Mouse (Mus musculus) heart, adult 11 months (tissue): ENCODE results near the gene Pakap.
"Not testable (repeated sequence)": the region's sequence is repeated elsewhere in the genome, so short reads cannot be mapped to it uniquely, and the experiment has no call there.

Experiments
- DNase-seq: peaks from one replicate; pipeline ENCODE4 v3.0.0; 2022

Pakap gene

DNA sequence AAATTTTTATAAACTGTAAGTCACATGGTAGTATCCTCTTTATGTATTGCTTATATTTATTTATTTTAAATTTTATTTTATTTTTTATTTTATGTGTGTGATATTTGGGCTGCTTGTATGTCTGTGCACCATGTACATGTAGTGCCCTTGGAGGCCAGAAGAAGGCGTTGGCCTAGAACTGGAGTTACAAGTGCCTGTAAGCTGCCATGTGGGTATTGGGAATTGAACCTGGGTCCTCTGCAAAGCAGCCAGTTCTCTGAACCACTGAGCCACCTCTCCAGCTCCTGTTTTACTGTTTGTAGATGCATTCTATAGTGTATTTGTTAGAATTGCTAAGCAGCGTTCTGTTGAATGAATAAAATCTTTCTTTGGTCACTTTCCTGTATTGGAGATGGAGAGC is 320.3 kb downstream of the Pakap start:
- DNase-seq: peak; percentile 83

DNA sequence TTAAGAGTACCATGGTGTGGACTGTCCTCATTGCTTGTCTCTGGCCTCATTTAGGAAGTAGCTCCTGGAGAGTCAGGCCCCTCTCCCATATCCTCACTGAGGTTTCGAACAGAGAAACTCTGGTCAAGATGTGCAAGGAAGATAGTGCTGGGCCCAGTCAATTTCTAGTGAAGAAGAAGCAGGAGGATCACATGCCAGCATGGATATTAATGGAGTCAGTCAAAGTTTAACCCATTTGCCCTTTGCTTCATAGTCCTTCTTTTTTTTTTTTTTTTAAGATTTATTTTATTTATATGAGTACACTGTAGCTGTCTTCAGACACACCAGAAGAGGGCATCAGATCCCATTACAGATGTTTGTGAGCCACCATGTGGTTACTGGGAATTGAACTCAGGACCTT is 321.0 kb downstream of the Pakap start:
- not testable (repeated sequence) for DNase-seq

DNA sequence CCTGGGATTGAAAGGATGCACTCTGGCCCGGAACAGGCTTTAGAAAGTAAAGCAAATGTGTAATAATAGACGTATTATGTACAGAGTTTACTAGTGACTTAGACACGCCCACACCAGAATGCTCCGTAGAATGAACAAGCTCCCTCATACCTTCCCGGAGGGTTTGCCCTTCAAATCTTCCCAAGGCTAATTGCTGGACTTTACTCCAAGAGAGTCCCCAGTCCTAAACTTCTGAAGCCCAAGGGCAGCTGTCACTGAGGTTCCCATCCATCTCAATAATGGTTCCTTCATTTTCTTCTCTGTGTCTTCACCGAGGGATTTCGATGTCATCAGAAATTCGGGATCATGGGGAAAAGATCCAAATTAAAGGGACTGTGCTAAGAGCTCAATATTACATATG is 321.8 kb downstream of the Pakap start:
- no peak for DNase-seq

DNA sequence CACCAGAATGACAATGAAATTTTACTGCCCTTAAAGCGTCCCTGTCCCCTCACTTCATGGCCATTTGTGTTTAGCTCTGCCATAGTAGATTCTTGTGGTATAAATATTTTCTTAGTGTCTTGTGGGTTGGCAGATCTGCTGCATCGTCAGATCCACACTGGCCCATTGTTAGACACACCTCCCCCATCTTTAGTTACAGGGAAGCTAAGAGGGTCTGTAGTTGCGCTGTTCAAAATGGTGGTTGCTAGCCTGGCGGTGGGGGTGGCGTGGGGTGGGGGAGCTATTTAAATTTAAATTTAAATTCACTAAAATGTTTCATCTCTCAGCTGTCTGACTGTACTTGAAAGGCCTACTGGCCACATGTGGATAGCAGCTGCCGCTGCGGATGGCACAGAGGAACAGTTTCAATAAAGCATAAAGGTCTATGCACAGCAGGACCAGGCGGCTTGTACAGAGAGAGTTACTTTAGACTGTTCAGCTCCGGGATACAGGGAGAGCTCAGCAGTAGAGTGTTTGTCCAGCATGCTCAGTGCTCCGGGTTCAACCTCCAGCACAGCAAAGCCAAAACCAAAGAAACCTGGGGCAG is 324.1 kb downstream of the Pakap start:
- DNase-seq: no peak

DNA sequence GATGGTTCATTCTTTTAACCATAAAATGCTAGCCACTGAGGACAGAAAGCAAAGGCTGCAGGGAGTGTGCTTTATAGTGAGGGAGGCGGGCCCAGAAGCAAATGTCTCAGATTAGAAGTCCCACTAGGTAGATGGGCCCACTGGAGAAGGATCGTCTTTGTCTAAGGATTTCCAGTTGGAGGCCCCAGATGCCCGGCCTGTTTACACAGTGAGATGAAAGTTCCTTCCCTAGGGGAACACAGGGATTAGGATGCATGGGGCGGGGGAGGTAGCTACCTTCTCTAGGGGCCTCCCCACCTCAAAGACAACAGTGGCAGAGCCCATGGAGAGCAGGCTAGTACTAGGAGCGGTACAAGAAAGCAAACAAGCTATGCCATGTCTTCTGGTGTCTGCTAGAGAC is 327.2 kb downstream of the Pakap start:
- peak; percentile 79 for DNase-seq

DNA sequence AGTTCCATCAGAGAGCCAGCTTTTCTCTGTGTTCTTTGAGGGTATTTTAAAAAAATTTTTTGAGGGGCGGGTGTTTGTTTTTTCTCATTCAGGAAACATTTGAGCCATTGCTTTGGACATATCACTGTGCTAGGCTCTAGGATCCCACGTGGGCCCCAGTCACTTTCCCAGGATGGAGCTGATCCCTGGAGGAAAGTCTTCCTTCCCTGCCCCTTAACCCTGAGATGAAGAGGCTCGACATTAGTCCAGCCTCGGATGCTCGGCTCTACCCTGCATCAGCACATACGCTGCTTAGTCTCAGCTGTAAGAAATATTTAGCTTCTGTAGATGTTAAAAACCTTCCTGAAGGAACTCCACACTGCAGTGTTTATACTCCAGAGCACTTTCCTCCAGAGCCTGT is 327.9 kb downstream of the Pakap start:
- DNase-seq: peak; percentile 95

DNA sequence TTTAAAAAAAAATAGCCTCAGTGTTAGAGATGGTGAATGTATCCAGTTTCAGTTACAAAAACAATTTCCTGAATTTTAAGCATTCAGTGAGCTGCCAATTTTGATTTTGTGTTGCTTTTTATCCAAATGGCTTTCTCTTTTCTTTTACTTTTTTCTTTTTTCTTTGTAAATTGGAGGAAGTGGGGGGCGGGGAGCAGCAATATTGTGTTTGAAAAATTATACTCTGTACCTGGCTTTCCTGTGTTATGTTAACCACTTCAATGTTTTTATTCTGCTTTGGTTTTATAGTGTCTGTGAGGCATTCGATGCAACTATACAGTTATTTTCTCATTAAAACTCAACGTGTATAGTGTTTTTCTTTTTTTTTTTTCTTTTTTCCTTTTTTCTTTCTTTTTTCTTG is 328.7 kb downstream of the Pakap start:
- peak; percentile 57 for DNase-seq

DNA sequence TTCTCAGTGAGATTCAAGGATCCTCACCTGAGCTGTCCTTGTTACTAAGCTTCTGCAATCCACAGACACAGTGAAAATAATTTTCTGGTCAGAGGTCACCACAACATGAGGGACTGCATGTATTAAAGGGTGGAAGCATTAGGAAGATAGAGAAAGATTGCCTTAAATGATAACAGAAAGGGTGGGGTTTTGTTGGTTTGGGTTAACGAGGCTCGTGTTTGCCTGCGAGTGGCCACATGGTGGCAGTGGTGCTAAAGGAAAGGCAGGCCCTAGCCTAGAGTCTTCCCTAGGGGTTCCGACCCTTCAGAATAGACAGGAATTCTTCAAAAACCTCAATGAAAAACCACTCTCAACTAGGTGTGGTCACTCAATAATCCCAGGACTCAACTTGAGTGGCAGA is 333.2 kb downstream of the Pakap start:
- no peak for DNase-seq

DNA sequence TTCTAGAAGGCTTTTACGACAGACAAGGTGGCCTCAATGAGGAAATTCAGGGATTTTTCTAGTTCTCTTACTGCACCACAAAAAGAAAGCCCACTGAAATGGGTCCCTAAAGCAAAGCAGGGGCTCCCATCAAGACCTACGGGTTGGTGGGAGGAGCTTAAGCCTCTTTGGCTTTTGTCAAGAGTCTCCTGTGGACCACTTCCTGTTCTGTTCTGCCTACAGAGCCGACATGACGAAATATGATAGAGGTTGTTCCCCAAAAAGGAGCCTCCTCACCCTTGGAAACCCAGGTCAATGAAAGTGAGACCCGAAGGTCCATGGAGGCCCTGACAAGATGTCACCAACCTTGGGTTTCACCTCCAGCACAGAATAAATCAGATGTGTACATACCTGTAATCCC is 334.6 kb downstream of the Pakap start:
- no peak for DNase-seq

DNA sequence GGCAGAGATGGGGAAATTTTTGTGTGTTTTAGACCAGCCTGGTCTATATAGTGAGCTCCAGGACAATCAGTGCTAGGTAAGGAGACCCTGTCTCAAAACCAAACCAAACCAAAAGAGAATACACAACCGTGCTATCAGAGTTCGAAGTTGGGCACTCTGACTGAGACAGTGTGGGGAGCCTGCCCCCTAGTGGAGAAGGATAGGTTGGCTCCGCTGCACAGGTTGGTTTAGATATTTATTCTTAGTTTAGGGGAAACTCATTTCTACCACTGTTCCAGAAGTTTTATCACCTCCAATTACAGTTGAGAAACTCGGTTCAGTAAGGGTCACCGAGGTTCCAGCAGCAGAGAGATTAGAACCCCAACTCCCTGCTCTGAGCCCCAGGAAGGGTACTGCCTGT is 336.2 kb downstream of the Pakap start:
- DNase-seq: peak; percentile 91

DNA sequence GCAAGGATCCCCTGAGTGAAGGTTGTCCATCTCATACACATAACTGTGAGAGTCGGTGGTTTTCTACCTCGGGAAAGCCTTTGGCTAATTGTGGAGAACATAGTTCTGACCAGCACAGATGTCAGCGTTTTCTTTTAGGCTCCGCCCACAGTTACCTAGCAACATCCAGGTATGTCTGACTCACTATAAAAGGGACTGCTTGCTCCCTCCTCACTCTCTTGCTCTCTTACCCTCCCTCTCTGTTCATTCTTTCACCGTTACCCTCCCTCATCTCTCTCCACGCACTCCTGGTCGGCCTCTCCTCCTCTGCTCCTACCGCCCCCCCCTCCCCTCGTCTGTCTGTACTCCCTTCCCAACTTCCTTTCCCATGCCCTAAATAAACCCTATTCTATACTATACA is 336.7 kb downstream of the Pakap start:
- DNase-seq: no peak

DNA sequence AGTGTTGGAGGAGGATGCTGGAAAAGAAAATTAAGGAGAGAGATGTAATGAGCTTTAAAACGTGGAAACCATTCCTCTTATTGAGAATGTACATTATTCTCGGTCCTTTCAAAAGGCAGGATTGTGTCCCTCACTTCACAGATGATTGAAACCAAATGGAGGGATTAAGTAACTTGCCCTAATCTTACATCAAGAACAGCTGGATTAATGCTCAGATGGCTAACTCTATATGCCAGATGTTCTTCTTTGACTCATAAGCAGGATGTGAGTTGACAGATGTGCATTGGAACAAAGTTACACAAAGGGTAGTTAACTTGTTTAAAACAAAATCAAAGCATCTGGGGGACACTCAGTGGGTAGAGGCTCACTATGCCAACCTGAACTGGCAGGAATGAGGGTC is 338.7 kb downstream of the Pakap start:
- DNase-seq: no peak

DNA sequence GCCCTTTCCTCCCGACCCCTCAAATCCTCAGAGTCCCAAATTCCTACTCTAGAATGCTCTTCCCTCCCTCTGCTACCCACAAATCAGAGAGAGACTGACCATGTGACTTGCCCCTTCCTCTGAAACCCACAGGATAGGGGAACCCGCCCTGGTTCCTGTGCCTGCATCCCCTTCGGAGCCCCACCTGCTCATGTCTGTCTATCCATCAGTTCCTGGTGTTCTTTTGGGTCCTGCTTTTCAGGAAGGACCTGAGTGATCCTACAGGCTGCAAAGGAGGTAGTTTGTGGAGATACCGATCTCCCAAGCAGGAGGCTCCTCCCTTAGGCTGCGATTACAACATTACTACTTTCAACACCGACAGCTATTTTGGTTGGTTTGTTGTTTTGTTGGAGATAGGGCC is 340.9 kb downstream of the Pakap start:
- no peak for DNase-seq

DNA sequence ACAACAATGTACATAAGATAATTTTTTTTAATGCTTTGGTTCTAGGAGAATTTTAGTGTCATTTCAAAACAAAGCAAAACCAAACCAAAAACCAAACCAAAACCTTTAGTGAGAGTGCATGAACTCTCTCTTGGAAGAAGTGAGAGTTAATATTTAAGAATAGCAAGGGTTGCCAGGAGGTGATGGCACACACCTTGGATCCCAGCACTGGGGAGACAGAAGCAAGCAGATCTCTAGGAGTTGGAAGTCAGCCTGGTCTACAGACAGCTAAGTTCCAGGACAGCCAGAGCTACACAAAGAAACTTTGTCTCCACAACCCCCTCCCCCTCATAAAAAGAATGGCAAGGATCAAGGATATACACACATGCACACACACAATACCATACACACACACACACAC is 345.0 kb downstream of the Pakap start:
- DNase-seq: no peak

DNA sequence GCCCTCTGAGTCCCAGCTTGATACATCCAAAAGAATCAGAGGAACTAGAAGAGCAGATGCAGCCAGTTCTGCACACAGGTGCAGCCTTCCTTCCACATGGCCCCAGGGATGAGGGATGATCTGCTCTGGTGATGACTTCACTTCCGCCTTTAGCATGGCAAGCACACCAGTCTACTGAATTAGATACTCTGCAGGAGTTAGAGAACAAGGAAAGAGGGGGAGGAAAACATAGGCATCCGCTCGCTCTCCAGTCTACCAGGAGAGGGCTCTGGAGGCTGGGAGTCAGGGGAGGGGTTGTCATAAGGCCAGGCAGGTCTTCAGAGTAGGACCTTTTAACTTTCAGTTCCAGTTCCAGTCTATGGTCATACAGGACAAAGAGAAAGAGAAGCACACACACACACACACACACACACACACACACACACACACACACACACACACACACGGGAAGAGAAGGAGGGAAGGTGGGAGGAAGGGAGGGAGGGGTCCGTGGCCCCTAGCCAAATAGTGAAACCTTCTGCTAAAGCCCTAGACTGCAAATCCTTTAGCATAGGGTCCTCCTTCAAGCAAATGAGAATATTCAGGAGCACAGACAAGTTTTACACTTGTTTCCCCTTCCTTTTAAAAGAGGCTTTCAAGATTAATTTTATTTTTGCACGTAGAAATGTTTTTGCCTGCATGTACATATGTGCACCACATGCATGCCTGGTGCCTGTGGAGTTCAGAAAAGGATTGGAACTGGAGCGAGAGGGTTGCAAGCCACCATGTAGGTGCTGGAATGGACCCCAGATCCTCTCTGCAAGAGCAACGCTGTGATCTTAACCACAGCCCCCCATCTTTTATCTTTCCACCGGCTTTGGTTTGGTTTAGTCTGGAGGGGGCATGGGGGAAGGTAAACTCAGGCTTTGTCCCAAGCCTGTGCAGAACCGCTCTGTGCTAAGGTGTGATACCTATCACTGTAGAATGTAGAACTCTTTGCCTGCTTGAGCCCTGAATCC is 346.5 kb downstream of the Pakap start:
- no peak for DNase-seq

DNA sequence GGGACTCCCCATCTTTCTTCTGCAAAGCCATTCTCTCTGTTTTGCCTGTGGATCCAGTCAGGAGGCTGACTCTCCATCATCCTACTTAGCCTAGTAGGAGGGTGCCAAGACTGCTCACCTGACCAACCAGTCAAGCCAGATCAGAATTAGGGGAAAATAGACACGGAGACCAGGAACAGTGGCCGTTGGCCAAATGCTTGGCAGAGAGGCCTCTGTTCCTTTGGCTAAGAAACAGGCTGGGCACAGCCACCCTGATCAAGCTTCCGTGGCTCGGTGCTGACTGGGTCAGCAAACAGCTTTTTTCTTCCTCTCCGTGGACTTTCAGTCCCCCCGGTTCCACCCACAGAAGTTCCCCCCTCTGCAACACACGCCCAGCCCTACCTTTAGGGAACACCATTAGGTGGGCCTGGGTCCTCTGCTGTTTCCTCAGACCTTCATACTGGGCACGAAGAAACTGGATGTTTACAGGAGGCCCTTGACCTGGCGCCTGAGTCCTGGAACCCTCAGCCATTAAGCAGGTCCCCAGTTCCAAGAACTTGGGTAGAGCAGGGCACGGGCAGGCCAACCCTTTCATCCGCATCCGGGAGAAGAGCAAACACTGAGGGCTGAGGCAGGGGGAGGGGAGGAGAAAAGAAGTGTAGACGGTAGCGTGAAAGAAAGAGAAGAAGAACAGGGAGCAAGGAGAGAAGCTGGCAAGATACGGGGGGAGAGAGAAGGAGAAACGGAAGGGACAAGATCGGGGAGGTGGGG is 347.4 kb downstream of the Pakap start:
- DNase-seq: peak; percentile 97

DNA sequence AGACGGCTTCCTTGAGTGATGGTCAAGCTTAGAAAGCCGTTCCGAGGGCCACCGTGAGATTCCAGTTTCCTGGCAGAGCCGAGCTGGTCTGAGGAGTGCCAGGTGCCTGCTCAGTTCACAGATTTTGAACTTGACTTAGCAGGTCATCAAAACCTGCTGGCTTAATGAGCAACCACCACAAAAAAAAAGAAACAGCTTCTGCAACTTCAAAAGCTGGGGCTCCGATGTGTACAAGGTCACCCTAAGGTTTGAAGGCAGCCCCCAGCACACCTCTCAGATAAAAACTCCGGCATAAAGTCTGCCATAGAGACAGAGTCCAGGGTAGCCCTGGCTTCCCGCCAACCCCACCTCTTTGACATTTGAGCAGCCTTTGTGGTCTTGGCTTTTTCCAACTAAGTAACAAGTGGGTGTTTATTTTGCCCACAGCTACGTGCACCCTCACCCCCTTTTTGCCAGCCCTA is 348.3 kb downstream of the Pakap start, which contains the start of gene D630039A03Rik:
D630039A03Rik (minus strand) TSS at position 97 of the 461 bp plus-strand sequence.
- no peak for DNase-seq

DNA sequence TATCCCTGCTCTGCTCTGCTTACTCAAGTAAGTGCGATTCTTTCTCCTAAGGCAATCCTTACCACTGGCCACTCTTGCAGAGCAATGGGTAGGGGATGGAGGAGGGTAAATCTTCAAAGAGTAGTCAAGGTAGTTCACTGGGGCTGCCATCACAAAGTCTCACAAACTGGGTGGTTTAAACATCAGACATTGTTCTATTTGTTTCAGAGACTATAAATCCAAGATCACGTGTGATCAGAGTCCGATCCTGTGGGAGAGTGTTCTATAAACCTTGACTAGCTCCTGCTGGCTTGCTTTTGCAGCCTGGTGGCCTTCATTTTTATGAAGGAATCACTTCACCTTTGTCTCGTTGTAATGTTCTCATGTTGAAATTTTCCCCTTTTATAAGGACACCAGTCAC is 348.7 kb downstream of the Pakap start:
- no peak for DNase-seq

DNA sequence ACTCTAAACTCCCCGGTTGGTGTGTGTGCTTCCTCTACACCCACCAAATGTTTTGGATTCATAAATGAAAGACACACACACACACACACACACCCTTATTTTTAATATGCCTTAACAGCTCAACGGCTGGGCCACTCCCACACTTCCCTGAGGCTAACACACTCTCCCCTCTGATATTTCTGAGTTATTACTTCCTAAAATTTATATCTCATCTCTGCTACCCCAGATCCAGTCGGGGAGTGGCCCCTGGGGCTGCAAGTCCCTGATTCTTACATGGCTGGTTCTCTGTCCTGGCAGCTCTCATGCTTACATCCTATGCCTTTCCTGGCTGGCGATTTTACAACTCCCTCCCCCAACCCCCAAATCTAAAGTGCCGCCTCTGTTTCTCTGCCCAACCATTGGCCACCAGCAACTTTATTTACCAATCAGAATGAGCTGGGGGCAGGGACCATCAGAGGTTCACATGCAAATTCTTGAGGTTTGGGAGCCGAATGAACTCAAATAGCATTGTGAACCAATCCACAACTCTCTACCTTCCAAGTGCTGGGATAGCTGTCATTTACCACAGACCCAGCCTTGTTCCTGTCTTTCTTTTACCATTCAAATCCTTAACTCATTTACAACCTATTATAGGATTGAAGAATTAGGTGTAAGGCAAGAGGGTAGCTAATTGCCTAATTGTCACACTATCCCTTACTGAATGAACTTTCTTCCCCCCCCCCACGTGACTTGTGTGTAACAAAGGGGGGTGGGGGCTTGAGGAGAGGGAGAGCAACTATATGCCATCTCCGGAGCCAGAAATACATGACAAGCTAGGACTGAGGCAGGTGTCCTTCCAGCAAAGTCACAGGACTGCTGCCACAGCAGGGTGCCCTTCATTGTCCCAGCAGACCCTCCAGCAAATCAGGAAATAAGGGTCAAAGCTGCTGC is 351.8 kb downstream of the Pakap start:
- no peak for DNase-seq

DNA sequence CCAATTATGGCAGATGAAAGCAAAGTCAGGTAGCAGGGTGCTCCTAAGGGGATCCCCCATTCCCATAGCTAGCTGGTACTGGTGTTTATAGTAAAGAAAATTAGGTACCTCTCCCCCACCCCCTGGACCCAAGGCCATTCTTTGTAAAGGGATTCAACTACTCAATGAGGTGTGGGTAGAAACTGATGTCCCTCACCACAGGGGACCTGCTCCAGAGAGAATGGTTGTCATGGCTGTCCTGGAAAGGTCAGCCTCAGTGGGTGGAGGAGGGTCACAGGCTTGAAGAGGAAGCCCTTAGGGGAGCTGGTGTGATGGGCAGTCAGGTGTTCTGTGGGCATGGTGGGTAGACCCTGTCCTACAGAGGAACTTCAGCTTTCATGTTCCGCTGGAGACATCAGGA is 352.5 kb downstream of the Pakap start:
- DNase-seq: no peak

DNA sequence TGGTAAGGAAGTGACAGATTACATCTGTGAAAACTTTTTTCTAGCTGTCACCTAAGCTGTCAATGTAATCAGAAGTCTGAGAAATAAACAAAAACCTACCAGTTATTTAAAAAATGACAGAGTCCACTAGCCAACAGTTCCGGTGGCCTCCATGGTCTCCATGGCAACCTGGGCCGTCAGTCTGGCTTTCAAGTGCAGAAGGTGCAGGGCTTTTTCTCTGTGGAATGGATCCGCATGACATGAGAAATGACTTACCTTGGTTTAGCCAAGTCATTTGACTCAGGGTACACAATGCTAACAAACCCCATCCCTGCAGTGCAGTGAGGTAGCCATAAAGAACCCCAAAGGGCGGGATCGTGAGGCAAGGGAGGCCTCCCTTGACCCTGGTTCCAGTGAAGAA is 354.2 kb downstream of the Pakap start:
- DNase-seq: no peak

DNA sequence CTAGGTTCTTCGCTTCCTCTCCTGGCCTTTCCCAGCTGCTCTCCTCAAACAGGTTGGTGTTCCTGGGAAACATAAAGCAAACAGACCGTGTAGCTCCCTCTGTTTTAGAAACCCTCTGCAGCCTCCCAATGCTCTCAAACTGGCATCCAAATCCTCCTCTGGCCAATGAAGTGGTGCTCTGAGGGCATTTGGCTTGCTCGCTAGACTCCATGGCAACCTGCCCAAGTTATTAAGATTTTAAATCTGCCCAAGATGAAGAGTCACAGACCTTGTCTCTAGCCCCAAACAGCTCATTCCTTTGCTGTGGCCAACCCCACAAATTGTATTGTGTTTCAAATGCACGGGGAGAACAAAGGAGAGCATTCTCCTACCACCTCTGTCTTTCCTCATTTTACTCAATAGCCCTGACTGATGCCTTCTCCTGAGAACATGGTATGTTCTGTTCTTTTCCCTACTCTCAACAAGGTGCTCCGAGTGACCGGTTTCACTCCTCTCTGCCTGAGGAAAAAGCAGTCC is 356.6 kb downstream of the Pakap start:
- DNase-seq: no peak
